Comparison of ENCODE assay signal across 8 mouse cellular contexts in genomic region chrX:106187737-106188136, GRCm38 (mm10). TPM values are rescaled to one million over a fixed set of nuclear protein-coding genes. Genes with fewer than 3 reads are reported as not detected.
DNase-seq lines count a peak whose midpoint lies in the region; ATAC-seq and TF ChIP-seq lines count a peak whose summit lies in the region.

No protein-coding gene starts in this region.

- DNase-seq in urinary bladder, adult 2 months (ENCODE audit: low spot score): peak; percentile 23
- no peak for DNase-seq in urinary bladder, postnatal 10 days (ENCODE audit: low spot score)
- peak; percentile 47 for DNase-seq in cerebellum, adult 11-12 months
- DNase-seq in frontal cortex, postnatal 10 days (ENCODE audit: low spot score in 2 of 2): peak; percentile 11 to 12
- DNase-seq in layer of hippocampus, postnatal 10 days (ENCODE audit: low spot score in 2 of 2): no peak

- no peaks in the 10 kb centered on the region for H3K27me3 ChIP-seq in intestine, postnatal 0 days (replicated peaks; ENCODE audit: control insufficient read depth, insufficient read depth, low read length)
- no peaks in the 10 kb centered on the region for H3K27me3 ChIP-seq in liver, embryonic 16.5 days (ENCODE audit: control insufficient read depth, insufficient read depth, low read depth, low read length)
- H3K27me3 ChIP-seq in neural tube, embryonic 13.5 days: no peaks in the 10 kb centered on the region

- H3K4me2 ChIP-seq in intestine, postnatal 0 days (replicated peaks; ENCODE audit: low read depth): peak overlapping the region; percentile 60
- peak overlapping the region; percentile 63 for H3K4me2 ChIP-seq in liver, embryonic 16.5 days (ENCODE audit: low read depth, low read length)
- H3K4me2 ChIP-seq in neural tube, embryonic 13.5 days: peak overlapping the region; percentile 70

- ATAC-seq in intestine, postnatal 0 days: peak; percentile 70
- ATAC-seq in liver, embryonic 16.5 days (ENCODE audit: low read depth): no peak
- no peak for ATAC-seq in neural tube, embryonic 13.5 days (ENCODE audit: low read depth)

- peak overlapping the region; percentile 48; the same call in 1 of the 2 replicates for H3K9ac ChIP-seq in intestine, postnatal 0 days (ENCODE audit: low read depth, low read length)
- peak overlapping the region; percentile 37 for H3K9ac ChIP-seq in liver, embryonic 16.5 days (ENCODE audit: low read depth, low read length)
- H3K9ac ChIP-seq in neural tube, embryonic 13.5 days: peak overlapping the region; percentile 77

- H3K36me3 ChIP-seq in intestine, postnatal 0 days (ENCODE audit: control insufficient read depth, insufficient read depth): no peaks in the 10 kb centered on the region
- no peaks in the 10 kb centered on the region for H3K36me3 ChIP-seq in liver, embryonic 16.5 days (ENCODE audit: control insufficient read depth, insufficient read depth)
- H3K36me3 ChIP-seq in neural tube, embryonic 13.5 days: no peaks in the 10 kb centered on the region

- H3K4me3 ChIP-seq in intestine, postnatal 0 days (ENCODE audit: low read depth, low read length): peak overlapping the region; percentile 50
- peak overlapping the region; percentile 58 for H3K4me3 ChIP-seq in liver, embryonic 16.5 days (ENCODE audit: low read depth, low read length)
- peak overlapping the region; percentile 53 for H3K4me3 ChIP-seq in neural tube, embryonic 13.5 days

- 26% methylated on average over 12 of the region's 12 CpGs for WGBS in intestine, postnatal 0 days
- 22% methylated on average over 12 of the region's 12 CpGs for WGBS in liver, embryonic 16.5 days (ENCODE audit: insufficient replicate concordance)
- 22% methylated on average over 12 of the region's 12 CpGs for WGBS in neural tube, embryonic 13.5 days

- peak overlapping the region; percentile 66; the same call in 1 of the 2 replicates for H3K27ac ChIP-seq in intestine, postnatal 0 days (ENCODE audit: low read depth, low read length)
- no peak overlapping the region; the same call in 1 of the 2 replicates for H3K27ac ChIP-seq in liver, embryonic 16.5 days (ENCODE audit: low read length)
- peak overlapping the region; percentile 49; the same call in 1 of the 2 replicates for H3K27ac ChIP-seq in neural tube, embryonic 13.5 days (replicated peaks)

- peaks cover 7% of the 10 kb centered on the region; the same call in 1 of the 2 replicates for H3K4me1 ChIP-seq in intestine, postnatal 0 days (replicated peaks; ENCODE audit: control insufficient read depth, insufficient read depth, low read length)
- H3K4me1 ChIP-seq in liver, embryonic 16.5 days (ENCODE audit: control insufficient read depth, low read depth, low read length): peaks cover 6% of the 10 kb centered on the region
- H3K4me1 ChIP-seq in neural tube, embryonic 13.5 days (replicated peaks): peaks cover 33% of the 10 kb centered on the region

- H3K9me3 ChIP-seq in intestine, postnatal 0 days (ENCODE audit: control insufficient read depth): no peaks in the 10 kb centered on the region
- H3K9me3 ChIP-seq in liver, embryonic 16.5 days (replicated peaks; ENCODE audit: control insufficient read depth, low read length): no peaks in the 10 kb centered on the region
- H3K9me3 ChIP-seq in neural tube, embryonic 13.5 days: no peaks in the 10 kb centered on the region

- TF ChIP-seq CTCF in intestine, postnatal 0 days (IDR thresholded peaks at IDR 0.05; ENCODE audit: low read depth): no peak

RNA-seq across cellular contexts. Expression of gene Pgk1, which starts 0.8 kb away (rescaled TPM):
- 158 and 166 TPM in 2 replicates for polyA plus RNA-seq in urinary bladder, adult 2 months (2012; rRNA removed)
- polyA plus RNA-seq in intestine, postnatal 0 days (2015; fragmentation: Nextera tagmentation; extraction: Ambion mirVana): 185 and 193 TPM in 2 replicates
- polyA plus RNA-seq in liver, embryonic 16.5 days (2015; fragmentation: Nextera tagmentation; extraction: Ambion mirVana): 189 and 191 TPM in 2 replicates
- 265 and 289 TPM in 2 replicates for polyA plus RNA-seq in neural tube, embryonic 13.5 days (2015; fragmentation: Nextera tagmentation; extraction: Ambion mirVana)
- 100 to 1,000 TPM; 310 to 357 TPM for total RNA-seq in layer of hippocampus, postnatal 10 days (2021)

RNA-seq across cellular contexts. Expression of gene Taf9b, which starts 33.2 kb away (rescaled TPM):
- polyA plus RNA-seq in urinary bladder, adult 2 months (2012; rRNA removed): 18.8 and 20.2 TPM in 2 replicates
- polyA plus RNA-seq in intestine, postnatal 0 days (2015; fragmentation: Nextera tagmentation; extraction: Ambion mirVana): 6.9 and 7.6 TPM in 2 replicates
- polyA plus RNA-seq in liver, embryonic 16.5 days (2015; fragmentation: Nextera tagmentation; extraction: Ambion mirVana): 4.0 and 4.3 TPM in 2 replicates
- polyA plus RNA-seq in neural tube, embryonic 13.5 days (2015; fragmentation: Nextera tagmentation; extraction: Ambion mirVana): 19.8 and 20.4 TPM in 2 replicates
- total RNA-seq in layer of hippocampus, postnatal 10 days (2021): 10 to 100 TPM; 30.0 to 31.4 TPM

RNA-seq across cellular contexts. Expression of gene Tlr13, which starts 44.7 kb away (rescaled TPM):
- 1.3 TPM in 2 replicates for polyA plus RNA-seq in urinary bladder, adult 2 months (2012; rRNA removed)
- polyA plus RNA-seq in intestine, postnatal 0 days (2015; fragmentation: Nextera tagmentation; extraction: Ambion mirVana): 0.82 and 0.94 TPM in 2 replicates
- 1.0 and 1.3 TPM in 2 replicates for polyA plus RNA-seq in liver, embryonic 16.5 days (2015; fragmentation: Nextera tagmentation; extraction: Ambion mirVana)
- polyA plus RNA-seq in neural tube, embryonic 13.5 days (2015; fragmentation: Nextera tagmentation; extraction: Ambion mirVana): 0.21 and 0.40 TPM in 2 replicates
- 1 to 10 TPM; 1.3 to 1.4 TPM for total RNA-seq in layer of hippocampus, postnatal 10 days (2021)

Comparison
In these comparisons a context has a peak if more than half of its experiments do, and no peak if none do; other contexts are left out.
1. DNase-seq: peak in urinary bladder, adult 2 months (single experiment), cerebellum, adult 11-12 months (single experiment) and frontal cortex, postnatal 10 days (2 of 2); none in urinary bladder, postnatal 10 days (single experiment) and layer of hippocampus, postnatal 10 days (0 of 2).
2. Peak in every context shown above with its lines, with median percentiles within 50 percentile points of each other: H3K4me2 ChIP-seq, H3K4me3 ChIP-seq and H3K9ac ChIP-seq.